Mouse (Mus musculus) heart, adult 2 months (tissue): ENCODE results near the gene Sacm1l. TPM values are rescaled to one million over a fixed set of nuclear protein-coding genes. Genes with fewer than 3 reads are reported as not detected.

ENCODE experiments used
- DNase-seq, 2 experiments: peaks; one replicate each; pipeline ENCODE4 v3.0.0; 2021
- H3K27ac ChIP-seq: fragments of 200-600 bp; 2 replicates; pipeline ENCODE4 v1.8.1; 2022
- H3K27me3 ChIP-seq: fragments of 200-500 bp; 2 replicates; pipeline ENCODE4 v1.6.1; 2012; ENCODE audit warnings: mild to moderate bottlenecking, low read length, inconsistent platforms, mixed read lengths; ENCODE audit not compliant: control insufficient read depth, insufficient read depth
- H3K36me3 ChIP-seq: fragments of 200-500 bp; 2 replicates; pipeline ENCODE4 v1.6.1; 2012; ENCODE audit warnings: low read length, inconsistent platforms; ENCODE audit not compliant: control insufficient read depth, insufficient read depth
- H3K4me1 ChIP-seq: fragments of 200-500 bp; 2 replicates; pipeline ENCODE4 v1.6.1; 2011; ENCODE audit warnings: low read length; ENCODE audit not compliant: control insufficient read depth, insufficient read depth
- H3K4me3 ChIP-seq: fragments of 200-600 bp; 2 replicates; pipeline ENCODE4 v1.8.1; 2022
- H3K79me2 ChIP-seq: fragments of 200-500 bp; replicated peaks from 2 replicates; pipeline ENCODE4 v1.6.1; 2012; ENCODE audit warnings: mild to moderate bottlenecking, inconsistent platforms, low read length, moderate library complexity, mixed read lengths; ENCODE audit not compliant: control insufficient read depth, insufficient read depth
- H3K9ac ChIP-seq: fragments of 200-500 bp; 2 replicates; pipeline ENCODE4 v1.6.1; 2012; ENCODE audit warnings: low read depth, mild to moderate bottlenecking, control low read depth, inconsistent platforms, low read length, mixed read lengths
- CTCF ChIP-seq: fragments of 200-600 bp; IDR thresholded peaks from 2 replicates; pipeline ENCODE4 v1.8.1; 2022; ENCODE audit warnings: antibody characterized with exemption, mild to moderate bottlenecking, moderate library complexity
- EP300 ChIP-seq: fragments of 200-500 bp; IDR thresholded peaks from 2 replicates; pipeline ENCODE4 v1.6.1; 2011; ENCODE audit warnings: low read depth, low read length, control low read depth; ENCODE audit not compliant: insufficient read depth
- POLR2A ChIP-seq: fragments of 200-500 bp; IDR thresholded peaks from 2 replicates; pipeline ENCODE4 v1.6.1; 2011; ENCODE audit warnings: mild to moderate bottlenecking, low read depth, low read length, control low read depth; ENCODE audit not compliant: insufficient read depth
- WGBS: fragments of 180-500 bp; shearing (Covaris S2); methylation state at CpG from one replicate; pipeline ENCODE4 v1.1.7; 2018; 5-methylcytosine and 5-hydroxymethylcytosine counted together
- intact Hi-C: fragments of 180-260 bp; cut with DNase I; formaldehyde crosslinking; loops from one replicate; pipeline ENCODE4 v1.15.1; 2025
- polyA plus RNA-seq: library from polyadenylated mRNA; depleted of rRNA; stranded (reverse); fragments of >200 nt; gene quantifications from 2 replicates; pipeline ENCODE4 v1.2.3, GENCODE M21; 2012
- total RNA-seq, 2 experiments: library from RNA; stranded (reverse); gene quantifications; 2 replicates each; pipeline ENCODE4 v1.2.3; 2021

The Sacm1l gene
- total and polyA plus RNA-seq, 3 experiments, result 8.3 to 36.8 (median 35.4) TPM

GRCm38 (mm10) chr9:123577360-123578192, 48.0 kb downstream of the Sacm1l start:
- TF ChIP-seq EP300, result no peak
- TF ChIP-seq POLR2A, result no peak
- no peak for TF ChIP-seq CTCF
- WGBS, result 84% methylated on average over 10 of the region's 10 CpGs
- H3K27me3 ChIP-seq, result no peaks in the 10 kb centered on the region
- H3K4me3 ChIP-seq, result no peak overlapping the region
- H3K27ac ChIP-seq, result no peak overlapping the region
- no peaks in the 10 kb centered on the region for H3K4me1 ChIP-seq
- intact Hi-C loops, result no loop called here
- DNase-seq, result no peak
- H3K36me3 ChIP-seq, result peaks cover 13% of the 10 kb centered on the region
- H3K9ac ChIP-seq, result no peak overlapping the region
- H3K79me2 ChIP-seq, result 0 out of 2 replicates have a peak, but pooled peaks cover 2% of the 10 kb centered on the region

- no peak overlapping the region for H3K27ac ChIP-seq
- WGBS, result 64% methylated on average over 7 of the region's 7 CpGs
Measured at GRCm38 (mm10) chr9:123589240-123589910, 59.8 kb downstream of the Sacm1l start.

GRCm38 (mm10) chr9:123595194-123595593, 65.6 kb downstream of the Sacm1l start:
- Histone ChIP-seq H3K79me2 (no peaks in the 10 kb centered on the region), H3K4me1 (no peaks in the 10 kb centered on the region; the same call in 1 of the 2 replicates), H3K9ac (no peak overlapping the region), H3K27ac (no peak overlapping the region), H3K27me3 (no peaks in the 10 kb centered on the region), H3K36me3 (no peaks in the 10 kb centered on the region; the same call in 1 of the 2 replicates), H3K4me3 (no peak overlapping the region)
- intact Hi-C loops, result no loop called here
- TF ChIP-seq CTCF (no peak), POLR2A (no peak), EP300 (no peak)
- no peak for DNase-seq
- 78% methylated on average over 4 of the region's 4 CpGs for WGBS

More at GRCm38 (mm10) chr9:123589240-123589910, 59.8 kb downstream of the Sacm1l start:
- Histone ChIP-seq H3K27me3 (no peaks in the 10 kb centered on the region), H3K9ac (no peak overlapping the region), H3K4me1 (no peaks in the 10 kb centered on the region), H3K36me3 (peaks cover 2% of the 10 kb centered on the region), H3K4me3 (no peak overlapping the region), H3K79me2 (no peaks in the 10 kb centered on the region)
- intact Hi-C loops, result no loop called here
- TF ChIP-seq EP300 (no peak), POLR2A (no peak), CTCF (no peak)
- DNase-seq, result no peak

DNA sequence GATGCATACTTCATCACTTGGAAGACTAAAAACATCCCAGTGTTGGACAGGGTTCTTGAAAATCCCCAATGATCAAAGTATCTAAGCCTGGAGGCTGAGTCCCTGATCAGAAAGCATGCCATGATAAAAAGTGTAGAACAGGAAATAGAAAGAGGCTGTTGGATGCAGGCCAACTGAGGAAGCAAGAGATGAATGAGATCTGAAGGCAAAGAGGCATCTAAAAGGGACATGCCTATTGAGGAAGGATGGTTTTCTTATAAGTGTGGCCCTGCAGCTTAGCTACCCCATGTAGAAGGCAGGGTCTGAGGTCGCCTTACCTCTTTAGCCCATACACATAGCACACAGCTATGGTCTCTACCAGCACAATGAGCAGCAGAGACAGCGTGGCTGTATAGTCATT, 67.4 kb downstream of the Sacm1l start:
- WGBS, result 98% methylated on average over 2 of the region's 2 CpGs
- TF ChIP-seq EP300, result no peak
- no peak for TF ChIP-seq POLR2A
- TF ChIP-seq CTCF, result no peak
- H3K79me2 ChIP-seq, result no peaks in the 10 kb centered on the region
- no peaks in the 10 kb centered on the region; the same call in 1 of the 2 replicates for H3K4me1 ChIP-seq
- no peaks in the 10 kb centered on the region; the same call in 1 of the 2 replicates for H3K36me3 ChIP-seq
- no peak for DNase-seq
- H3K27ac ChIP-seq, result no peak overlapping the region
- no peak overlapping the region for H3K4me3 ChIP-seq
- no peak overlapping the region for H3K9ac ChIP-seq
- no peaks in the 10 kb centered on the region for H3K27me3 ChIP-seq
- intact Hi-C loops, result no loop called here

GRCm38 (mm10) chr9:123597376-123597775, 67.8 kb downstream of the Sacm1l start:
- H3K36me3 ChIP-seq, result no peaks in the 10 kb centered on the region; the same call in 1 of the 2 replicates
- no peak for DNase-seq
- intact Hi-C loops, result no loop called here
- no peak overlapping the region for H3K27ac ChIP-seq
- no peaks in the 10 kb centered on the region for H3K27me3 ChIP-seq
- H3K4me3 ChIP-seq, result no peak overlapping the region
- H3K79me2 ChIP-seq, result no peaks in the 10 kb centered on the region
- no peaks in the 10 kb centered on the region; the same call in 1 of the 2 replicates for H3K4me1 ChIP-seq
- H3K9ac ChIP-seq, result no peak overlapping the region
- WGBS, result 93% methylated on average over 2 of the region's 2 CpGs
- TF ChIP-seq POLR2A (no peak), CTCF (no peak), EP300 (no peak)
